Mouse (Mus musculus) G1E (cell line): ENCODE results near the gene Spty2d1.

Source experiments
- CTCF ChIP-seq: IDR thresholded peaks from 2 replicates; pipeline ENCODE4 v1.5.1; 2012; ENCODE audit warnings: low read depth, low read length, inconsistent platforms, mixed read lengths
- GATA1 ChIP-seq: IDR thresholded peaks from 2 replicates; pipeline ENCODE4 v1.6.1; 2012; ENCODE audit warnings: borderline replicate concordance, low read length, inconsistent platforms, mixed read lengths
- POLR2AphosphoS5 ChIP-seq: IDR thresholded peaks from 2 replicates; pipeline ENCODE4 v1.6.1; 2012; ENCODE audit warnings: low read depth, low read length, inconsistent platforms; ENCODE audit not compliant: insufficient replicate concordance

DNA sequence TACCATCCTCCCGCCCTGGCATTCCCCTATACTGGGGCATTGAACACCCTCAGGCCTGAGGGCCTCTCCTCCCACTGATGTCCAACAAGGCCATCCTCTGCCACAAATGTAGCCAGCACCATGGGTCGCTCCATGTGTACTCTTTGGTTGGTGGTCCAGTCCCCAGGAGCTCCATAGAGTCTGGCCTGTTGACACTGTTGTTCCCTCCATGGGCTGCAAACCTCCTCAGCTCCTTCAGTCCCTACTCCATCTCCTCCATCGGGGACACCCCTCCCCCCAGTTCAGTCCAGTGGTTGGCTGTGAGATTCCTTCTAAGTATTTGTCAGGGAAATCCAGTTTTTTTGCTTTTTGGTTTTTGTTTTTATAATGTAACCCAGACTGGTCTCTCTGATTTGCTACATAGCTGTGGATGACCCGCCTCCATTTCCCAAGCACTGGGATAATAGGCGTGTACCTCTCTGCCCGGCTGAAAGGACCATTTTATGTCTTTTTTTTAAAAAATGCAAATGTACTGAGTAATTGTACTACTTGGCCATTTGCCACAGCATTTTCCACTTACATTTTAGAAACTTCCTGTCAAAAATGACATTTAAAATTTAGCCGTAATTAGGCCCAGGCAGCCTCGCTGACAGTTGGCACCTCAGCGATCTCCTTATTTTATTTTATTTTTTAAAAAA lies 22.4 kb upstream of the Spty2d1 start:
- TF ChIP-seq CTCF (no peak), POLR2AphosphoS5 (no peak), GATA1 (no peak)
